Mouse (Mus musculus) ES-E14 (cell line): ENCODE results near the gene Cela1.

Source experiments
- CHD2 ChIP-seq: IDR thresholded peaks from 2 replicates; pipeline ENCODE4 v1.6.1; 2014; ENCODE audit warnings: mild to moderate bottlenecking, low read depth, low read length, inconsistent platforms
- HCFC1 ChIP-seq: IDR thresholded peaks from 2 replicates; pipeline ENCODE4 v1.6.1; 2012; ENCODE audit warnings: low read length, inconsistent platforms, borderline replicate concordance; ENCODE audit not compliant: insufficient read depth
- ZC3H11A ChIP-seq: IDR thresholded peaks from 2 replicates; pipeline ENCODE4 v1.6.1; 2012; ENCODE audit warnings: low read depth, mild to moderate bottlenecking, inconsistent platforms, low read length, borderline replicate concordance
- ZNF384 ChIP-seq: IDR thresholded peaks from 2 replicates; pipeline ENCODE4 v1.6.1; 2012; ENCODE audit warnings: low read depth, low read length, inconsistent platforms

DNA sequence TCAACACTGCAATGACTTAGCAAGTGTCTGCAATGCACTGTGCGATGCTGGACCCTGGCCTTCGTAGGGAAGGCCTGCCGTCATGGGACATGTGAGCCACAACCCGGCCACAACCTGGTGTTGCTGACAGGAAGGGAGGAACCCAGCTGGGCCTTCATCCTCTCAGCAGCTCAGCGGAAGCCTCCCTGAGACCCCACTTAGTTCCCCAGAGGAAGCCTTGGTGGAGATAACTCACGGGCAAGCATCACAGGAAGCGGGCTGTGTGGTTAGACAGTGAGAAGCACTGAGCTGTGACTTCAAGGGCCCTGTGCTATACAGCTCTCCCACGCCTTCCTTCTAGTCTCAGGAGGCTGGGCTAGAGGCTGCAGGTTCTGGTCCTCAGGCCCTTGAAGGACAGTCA, 18.5 kb upstream of the Cela1 start:
- no peak for TF ChIP-seq HCFC1
- TF ChIP-seq CHD2: no peak
- no peak for TF ChIP-seq ZC3H11A
- no peak for TF ChIP-seq ZNF384
